Mouse (Mus musculus): ENCODE data around the gene Gdpd4.

Gdpd4 gene

GRCm38 (mm10) chr7:98084541-98085293 lies 165.0 kb downstream of the Gdpd4 start:
- in situ Hi-C loops (cut with MboI, MseI) = no loop called here

- in situ Hi-C loops (cut with MboI, MseI) = no loop called here
Observed at GRCm38 (mm10) chr7:98085314-98085713, 165.6 kb downstream of the Gdpd4 start.

- in situ Hi-C loops (cut with MboI, MseI) = no loop called here
Observed at GRCm38 (mm10) chr7:98086346-98086745, 166.6 kb downstream of the Gdpd4 start.

GRCm38 (mm10) chr7:98095852-98096251 lies 176.1 kb downstream of the Gdpd4 start:
- in situ Hi-C loops (cut with MboI, MseI) = no loop called here

GRCm38 (mm10) chr7:98097557-98097956 lies 177.8 kb downstream of the Gdpd4 start:
- in situ Hi-C loops (cut with MboI, MseI) = no loop called here
